Mouse (Mus musculus): Measurements from ENCODE around the gene Ppt2. TPM values are rescaled to one million over a fixed set of nuclear protein-coding genes. Genes with fewer than 3 reads are reported as not detected.

Ppt2 gene
- total RNA-seq, 2 experiments from 2014 or later = 39.0 to 45.7 TPM

DNA sequence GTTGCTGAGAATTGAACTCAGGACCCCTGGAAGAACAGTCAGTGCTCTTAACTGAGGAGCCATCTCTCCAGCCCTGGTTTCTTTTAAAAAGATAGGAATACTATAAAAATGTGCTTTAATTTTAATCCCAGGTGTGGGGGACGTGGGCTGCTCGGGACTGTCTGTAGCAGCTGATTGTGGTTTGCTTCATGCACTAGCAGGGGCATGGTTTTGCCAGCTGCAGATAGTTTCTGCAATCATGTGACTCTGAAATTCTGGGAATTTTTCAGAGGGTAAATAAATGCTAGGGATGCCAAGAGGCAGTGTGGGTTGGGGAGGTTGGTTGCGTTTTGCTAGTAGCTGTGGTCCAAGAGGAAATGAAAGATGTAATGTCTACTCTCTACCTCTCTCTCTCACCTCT, 13.6 kb upstream of the Ppt2 start:
- intact Hi-C loops (cut with DNase I) = loop anchor here (5.0 kb wide), 1 partner anchor 290 kb away; the partner anchor contains the start of gene Neu1
- no peak for DNase-seq

- intact Hi-C loops (cut with DNase I) = loop anchor here (5.0 kb wide), 1 partner anchor 291 kb away; the partner anchor contains the start of gene Neu1
- DNase-seq = peak; percentile 73 to 75
Observed at GRCm38 (mm10) chr17:34640778-34641601, 12.7 kb upstream of the Ppt2 start.

GRCm38 (mm10) chr17:34639461-34640255, 11.3 kb upstream of the Ppt2 start:
- intact Hi-C loops (cut with DNase I) = loop anchor here (5.0 kb wide), 1 partner anchor 293 kb away; the partner anchor contains the start of gene Neu1
- no peak for DNase-seq

- intact Hi-C loops (cut with DNase I) = no loop called here
- DNase-seq = no peak
Observed at GRCm38 (mm10) chr17:34637459-34637858, 9.1 kb upstream of the Ppt2 start.

DNA sequence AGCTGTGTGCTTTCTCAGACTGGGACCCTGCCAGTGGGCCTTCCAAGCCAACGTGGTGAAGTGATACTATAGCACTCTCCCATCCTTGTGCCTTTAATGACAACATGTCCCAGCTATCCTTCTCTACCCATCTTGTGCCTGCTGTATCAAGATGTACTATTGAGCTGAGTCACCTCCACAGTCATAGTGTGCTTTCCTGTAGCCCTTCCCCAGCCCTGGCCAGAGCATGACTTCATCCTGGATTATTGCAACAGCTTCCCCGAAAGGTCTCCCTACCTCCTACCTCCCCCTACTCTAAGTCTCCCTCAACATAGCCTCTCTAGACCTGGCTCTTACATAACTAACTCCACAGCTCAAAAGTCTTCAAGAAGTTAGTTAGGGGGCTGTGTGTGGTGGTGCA, 7.4 kb upstream of the Ppt2 start:
- intact Hi-C loops (cut with DNase I) = no loop called here
- no peak for DNase-seq

DNA sequence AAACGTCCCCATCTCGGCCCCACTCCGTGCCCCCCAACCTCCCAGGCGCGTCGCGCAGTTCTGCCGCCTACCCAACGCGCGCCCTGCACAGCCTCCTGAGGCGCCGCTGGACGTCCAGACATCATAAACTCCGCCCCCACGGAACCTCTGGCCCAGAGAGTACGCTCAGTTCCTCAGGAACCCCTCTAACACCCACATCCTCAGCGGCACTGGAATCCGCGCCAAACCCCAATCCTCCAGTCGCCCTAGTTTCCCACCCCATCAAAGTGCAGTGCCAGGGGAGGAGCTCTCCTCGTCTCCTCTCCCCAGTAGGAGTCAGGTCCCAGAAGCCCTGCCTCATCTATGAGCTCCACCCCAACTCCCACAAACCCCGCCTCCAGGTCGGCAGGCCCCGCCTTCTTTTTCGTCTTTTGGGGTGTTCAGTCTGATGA, 4.0 kb upstream of the Ppt2 start:
- DNase-seq = peak; percentile 72 to 81
- intact Hi-C loops (cut with DNase I) = no loop called here

DNA sequence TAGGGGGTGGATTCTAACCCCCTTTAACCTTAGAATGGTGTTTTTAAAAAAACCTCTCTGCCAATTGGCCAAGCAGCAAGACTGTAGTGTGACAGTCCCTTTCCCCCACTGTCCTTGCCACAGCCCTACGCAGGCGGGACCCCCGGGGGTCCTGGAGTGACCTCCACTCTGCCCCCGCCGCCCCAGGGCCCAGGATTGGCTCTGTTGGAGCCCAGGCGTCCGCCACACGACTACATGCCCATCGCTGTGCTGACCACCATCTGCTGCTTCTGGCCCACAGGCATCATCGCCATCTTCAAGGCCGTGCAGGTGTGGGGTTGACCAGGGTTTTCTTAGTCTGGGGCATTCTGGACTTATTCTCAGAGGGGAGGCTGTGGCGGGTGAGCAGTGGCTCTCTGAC, 3.3 kb upstream of the Ppt2 start:
- no peak for DNase-seq
- intact Hi-C loops (cut with DNase I) = no loop called here

GRCm38 (mm10) chr17:34630761-34631301, 2.5 kb upstream of the Ppt2 start:
- intact Hi-C loops (cut with DNase I) = no loop called here
- no peak for DNase-seq

GRCm38 (mm10) chr17:34629796-34630603, 1.7 kb upstream of the Ppt2 start:
- intact Hi-C loops (cut with DNase I) = no loop called here
- no peak for DNase-seq

DNA sequence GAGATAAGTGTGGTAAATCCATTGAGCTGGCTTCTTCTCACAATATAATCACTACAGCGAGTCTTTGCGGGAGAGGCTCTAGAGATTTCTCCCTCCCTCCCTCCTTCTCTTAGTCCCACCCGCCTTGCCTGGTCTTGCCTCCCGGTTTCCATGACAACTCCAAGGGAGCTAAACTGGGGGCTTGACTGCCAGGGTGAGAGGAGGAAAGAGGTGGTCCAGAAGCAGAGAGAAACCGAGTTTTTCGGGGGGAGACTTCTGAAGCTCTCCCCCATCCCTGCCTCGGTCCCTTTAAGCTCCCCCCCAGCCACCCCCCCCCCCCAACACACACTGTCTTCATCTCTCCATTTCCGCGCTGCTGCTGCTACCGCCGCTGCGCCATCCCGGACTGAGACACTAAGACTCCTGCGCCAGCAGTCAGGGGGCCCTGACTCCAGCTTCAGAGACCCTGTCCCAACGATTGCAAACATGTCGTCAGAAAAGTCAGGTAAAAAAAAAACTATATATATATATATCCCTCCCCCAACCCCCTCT, 976 bp upstream of the Ppt2 start, which contains the start of gene Prrt1:
TSS of gene Prrt1 (plus strand) at position 313 of the 531 bp plus-strand sequence.
- intact Hi-C loops (cut with DNase I) = no loop called here
- DNase-seq = no peak

- DNase-seq = no peak
- intact Hi-C loops (cut with DNase I) = no loop called here
Observed at GRCm38 (mm10) chr17:34628644-34628967, 296 bp upstream of the Ppt2 start.

- peak; percentile 92 to 93 for DNase-seq
- intact Hi-C loops (cut with DNase I) = loop anchor here (2.0 kb wide), 1 partner anchor 17 kb away; the partner anchor contains the start of gene Fkbpl
Observed at GRCm38 (mm10) chr17:34627093-34627942, 992 bp downstream of the Ppt2 start.

- intact Hi-C loops (cut with DNase I) = loop anchor here (2.0 kb wide), 1 partner anchor 18 kb away; the partner anchor contains the start of gene Fkbpl
- DNase-seq = peak; percentile 52 to 63
Observed at GRCm38 (mm10) chr17:34626773-34627092, 1.6 kb downstream of the Ppt2 start.

GRCm38 (mm10) chr17:34626062-34626772, 2.1 kb downstream of the Ppt2 start:
- intact Hi-C loops (cut with DNase I) = loop anchor here (2.0 kb wide), 1 partner anchor 19 kb away; the partner anchor contains the start of gene Fkbpl

GRCm38 (mm10) chr17:34624981-34625380, 3.3 kb downstream of the Ppt2 start:
- intact Hi-C loops (cut with DNase I) = no loop called here

More at GRCm38 (mm10) chr17:34626062-34626772, 2.1 kb downstream of the Ppt2 start:
- no peak for DNase-seq

DNA sequence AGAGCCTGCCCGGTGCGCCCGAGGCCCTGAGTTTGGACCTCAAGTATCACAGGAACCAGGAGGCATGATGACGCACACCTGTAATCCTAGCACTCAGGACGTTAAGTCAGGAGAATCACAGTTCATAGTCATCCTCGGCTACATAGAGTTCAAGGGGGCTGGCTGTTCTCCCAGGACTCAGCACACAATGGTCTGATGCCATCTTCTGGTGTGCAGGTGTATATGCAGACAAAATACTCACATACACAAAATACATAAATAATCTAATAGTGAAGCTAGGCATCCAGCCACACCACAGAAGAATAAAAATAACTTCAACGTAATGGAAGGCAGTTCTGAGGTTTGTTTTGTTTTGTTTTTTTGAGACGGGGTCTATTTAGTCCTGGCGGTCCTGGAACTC, 5.1 kb downstream of the Ppt2 start:
- intact Hi-C loops (cut with DNase I) = no loop called here
- no peak for DNase-seq

More at GRCm38 (mm10) chr17:34624981-34625380, 3.3 kb downstream of the Ppt2 start:
- no peak for DNase-seq

GRCm38 (mm10) chr17:34621006-34621405, 7.3 kb downstream of the Ppt2 start:
- intact Hi-C loops (cut with DNase I) = no loop called here
- no peak for DNase-seq

- intact Hi-C loops (cut with DNase I) = loop anchor here (1.0 to 5.0 kb wide), 4 partner anchors 47 to 180 kb away; no protein-coding TSS in a partner anchor
- DNase-seq = peak; percentile 73 to 85
Observed at GRCm38 (mm10) chr17:34618999-34619398, 9.3 kb downstream of the Ppt2 start.
